Mouse (Mus musculus): Measurements from ENCODE around the gene Krt84.

The Krt84 gene

GRCm38 (mm10) chr15:101497181-101497580, 35.4 kb downstream of the Krt84 start:
- DNase-seq (ENCODE audit: low read depth, low spot score): peak; percentile 68

- DNase-seq (ENCODE audit: low read depth, low spot score): no peak
Observed at GRCm38 (mm10) chr15:101495266-101495665, 37.4 kb downstream of the Krt84 start.

GRCm38 (mm10) chr15:101494203-101494602, 38.4 kb downstream of the Krt84 start:
- DNase-seq (ENCODE audit: low read depth, low spot score): no peak

GRCm38 (mm10) chr15:101493713-101494112, 38.9 kb downstream of the Krt84 start:
- DNase-seq (ENCODE audit: low read depth, low spot score): no peak

- DNase-seq (ENCODE audit: low read depth, low spot score): no peak
Observed at GRCm38 (mm10) chr15:101492718-101493117, 39.9 kb downstream of the Krt84 start.

GRCm38 (mm10) chr15:101491431-101491830, 41.2 kb downstream of the Krt84 start, which contains the start of gene Krt83:
TSS of gene Krt83 (minus strand) at chr15:101491512.
- DNase-seq (ENCODE audit: low read depth, low spot score): peak; percentile 63

GRCm38 (mm10) chr15:101485911-101486635, 46.5 kb downstream of the Krt84 start:
- peak; percentile 75 for DNase-seq (ENCODE audit: low read depth, low spot score)

GRCm38 (mm10) chr15:101484939-101485338, 47.7 kb downstream of the Krt84 start:
- no peak for DNase-seq (ENCODE audit: low read depth, low spot score)

GRCm38 (mm10) chr15:101483646-101484045, 49.0 kb downstream of the Krt84 start:
- no peak for DNase-seq (ENCODE audit: low read depth, low spot score)

- no peak for DNase-seq (ENCODE audit: low read depth, low spot score)
Observed at GRCm38 (mm10) chr15:101482056-101482455, 50.6 kb downstream of the Krt84 start.

GRCm38 (mm10) chr15:101479666-101480060, 53.0 kb downstream of the Krt84 start:
- DNase-seq (ENCODE audit: low read depth, low spot score): no peak

GRCm38 (mm10) chr15:101479007-101479665, 53.5 kb downstream of the Krt84 start:
- peak; percentile 34 for DNase-seq (ENCODE audit: low read depth, low spot score)
